Mouse (Mus musculus) megakaryocyte, adult 5-6 weeks (primary cell): ENCODE data around the gene Dach1. TPM values are rescaled to one million over a fixed set of nuclear protein-coding genes. Genes with fewer than 3 reads are reported as not detected.

Experiments used
- ATAC-seq: 2 replicates; pipeline ENCODE4 v1.8.0; 2016; ENCODE audit warnings: mild to moderate bottlenecking, inconsistent platforms; ENCODE audit not compliant: poor library complexity, severe bottlenecking
- total RNA-seq, 2 experiments: library from RNA; stranded (forward) in 1 of 2; stranded (reverse) in 1 of 2; fragments of 153-499, 151-499 nt in 1 of 2; fragments of 221-1000, 200-1000 nt in 1 of 2; gene quantifications; 2 replicates each; pipeline versions ENCODE4 v1.2.3 to v1.2.4; 2015 to 2017

Gene Dach1
- total RNA-seq, 2 experiments from 2014 or later, result 4.1 to 7.2 TPM

DNA sequence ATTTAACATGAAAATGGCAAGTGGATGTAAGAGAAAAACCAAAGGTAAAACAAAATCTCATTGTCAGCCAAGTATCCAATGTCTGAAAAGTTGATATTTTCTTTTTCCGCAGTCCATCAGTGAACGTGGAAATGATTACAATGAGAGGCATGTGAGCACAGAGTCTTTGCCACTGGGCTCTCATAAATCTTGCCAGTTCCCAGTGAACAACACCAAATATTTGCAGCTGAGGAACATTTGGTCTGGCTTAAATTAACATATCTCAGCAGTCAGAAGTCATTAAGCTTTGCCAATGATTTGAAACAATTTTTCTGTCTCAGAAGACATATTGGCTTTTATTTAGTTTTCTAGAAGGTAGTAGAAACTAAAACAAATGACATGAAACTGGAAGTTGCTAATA is 298.6 kb downstream of the Dach1 start:
- no peak for ATAC-seq

DNA sequence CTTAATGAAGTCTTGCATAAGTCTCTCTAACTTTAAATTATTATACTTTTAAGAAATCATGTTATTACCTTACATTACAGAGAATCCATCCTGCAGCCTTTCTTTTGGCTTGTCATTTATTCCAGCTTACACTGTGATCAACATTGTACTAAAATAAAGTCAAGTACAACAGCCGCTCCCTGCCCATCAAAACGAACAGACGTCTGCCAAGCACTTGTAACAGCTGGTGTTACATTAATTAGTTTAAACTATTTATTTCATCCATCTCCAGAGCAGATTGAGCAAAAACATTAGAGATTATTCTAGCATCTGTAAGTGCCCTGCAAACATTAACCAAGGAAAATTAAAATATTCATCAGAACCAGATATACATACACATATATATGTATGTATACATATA is 311.2 kb downstream of the Dach1 start:
- no peak for ATAC-seq

DNA sequence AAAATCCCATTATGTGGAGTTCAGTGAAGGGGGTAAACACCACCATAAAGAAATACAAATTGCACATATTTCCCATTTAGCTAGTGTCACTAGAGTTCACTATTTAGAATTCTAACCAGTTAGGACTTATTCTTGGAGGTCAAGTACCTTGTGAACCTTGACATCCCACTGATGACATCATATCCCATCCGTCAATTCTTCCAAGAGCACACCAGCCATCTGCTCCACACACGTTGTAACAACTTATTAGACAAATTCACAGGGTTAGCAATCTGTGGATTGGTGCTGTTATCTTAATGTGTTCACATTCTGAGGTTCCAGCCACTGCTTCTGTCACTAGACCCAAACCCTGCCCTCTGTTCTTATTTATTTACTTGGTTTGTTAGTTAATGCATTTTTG is 312.3 kb downstream of the Dach1 start:
- ATAC-seq, result no peak

DNA sequence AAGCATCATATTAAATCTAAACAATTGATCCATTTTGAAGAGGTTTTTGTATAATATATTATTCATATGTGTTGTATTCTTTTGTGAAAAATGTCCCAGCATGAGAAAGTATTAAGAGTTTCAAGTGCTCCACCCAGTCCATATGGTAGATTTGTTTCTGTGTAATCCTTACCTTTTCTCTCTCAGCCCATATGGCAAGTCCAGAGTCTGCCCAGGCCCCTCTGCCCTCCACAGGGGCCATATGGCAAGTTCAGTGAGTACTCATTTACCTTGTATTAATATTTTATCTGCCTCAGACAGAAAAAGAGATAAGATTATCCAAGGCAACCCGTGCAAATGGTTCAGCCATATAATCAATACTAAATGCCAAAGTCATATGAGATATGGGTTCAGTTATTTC is 314.2 kb downstream of the Dach1 start:
- ATAC-seq, result no peak

DNA sequence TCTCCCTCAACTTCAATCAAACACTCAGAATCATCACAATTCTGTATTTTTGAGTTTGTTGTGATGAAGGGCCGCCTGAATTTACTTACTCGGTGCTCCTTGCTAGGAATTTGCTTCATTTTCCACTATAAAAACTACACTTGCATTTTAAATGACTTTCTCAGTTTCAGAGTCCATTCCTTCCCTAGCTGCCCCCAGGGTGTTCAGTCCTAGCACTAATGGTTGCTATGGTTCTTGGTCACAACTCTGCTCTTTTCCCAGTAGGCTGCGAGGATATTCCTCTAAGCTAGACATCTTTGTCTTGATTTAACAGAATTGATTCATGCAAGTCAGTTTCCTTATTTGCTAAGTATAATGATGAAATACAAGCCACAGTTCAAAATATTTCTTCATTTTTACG is 319.1 kb downstream of the Dach1 start:
- ATAC-seq, result no peak

DNA sequence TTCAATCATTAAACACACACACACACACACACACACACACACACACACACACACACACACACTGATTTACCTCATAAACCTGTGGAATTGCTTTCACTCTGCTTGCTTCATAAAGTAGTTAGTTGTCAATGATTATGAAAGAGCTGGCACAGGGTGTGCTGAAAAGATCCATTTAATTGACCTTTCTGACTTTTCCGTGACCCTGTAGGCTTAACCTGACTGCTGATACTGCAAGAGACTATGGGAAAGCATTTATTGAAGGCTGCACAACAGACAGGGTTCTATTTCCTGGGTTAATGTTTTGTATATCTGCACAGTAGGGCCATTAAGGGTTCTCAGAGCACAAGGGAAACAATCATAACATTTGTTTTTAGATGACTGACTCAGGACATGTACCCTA is 321.9 kb downstream of the Dach1 start:
- no peak for ATAC-seq

DNA sequence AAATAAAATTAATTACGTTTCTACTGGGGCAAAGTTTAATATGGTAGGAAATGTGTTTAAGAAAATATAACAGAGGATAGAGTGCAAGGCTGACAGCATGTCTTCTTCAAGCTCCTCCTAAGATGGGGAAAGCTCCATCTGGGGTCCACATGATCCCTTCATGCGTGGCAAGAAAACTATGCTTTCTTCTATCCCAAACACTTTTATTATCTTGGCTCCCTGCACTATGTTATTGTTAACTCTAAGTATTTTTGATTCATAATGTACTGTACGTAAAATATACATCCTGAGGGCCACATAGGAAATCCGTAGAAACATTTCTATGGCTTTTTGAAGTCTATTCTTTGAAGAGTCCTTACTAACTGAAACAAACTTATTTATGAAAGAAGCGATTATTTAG is 330.3 kb downstream of the Dach1 start:
- ATAC-seq, result no peak

DNA sequence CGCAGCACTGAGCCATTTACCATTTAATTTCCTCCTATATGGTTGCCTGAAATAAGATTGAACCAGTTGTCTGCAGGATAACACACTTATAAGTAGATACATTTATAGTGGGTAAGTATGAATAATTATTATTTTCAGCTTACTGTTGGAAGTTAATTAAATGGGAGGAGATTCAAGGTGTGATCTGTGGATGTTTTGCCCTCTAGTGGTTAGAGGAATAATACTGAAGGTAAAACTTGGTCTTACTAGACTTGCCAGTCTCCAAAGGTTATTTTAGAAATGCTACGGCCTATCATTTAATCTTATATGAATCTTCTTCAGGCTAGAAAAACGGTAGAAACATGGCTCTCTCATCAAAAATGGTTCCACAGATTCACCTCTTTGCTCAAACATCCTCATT is 339.7 kb downstream of the Dach1 start:
- ATAC-seq, result no peak

DNA sequence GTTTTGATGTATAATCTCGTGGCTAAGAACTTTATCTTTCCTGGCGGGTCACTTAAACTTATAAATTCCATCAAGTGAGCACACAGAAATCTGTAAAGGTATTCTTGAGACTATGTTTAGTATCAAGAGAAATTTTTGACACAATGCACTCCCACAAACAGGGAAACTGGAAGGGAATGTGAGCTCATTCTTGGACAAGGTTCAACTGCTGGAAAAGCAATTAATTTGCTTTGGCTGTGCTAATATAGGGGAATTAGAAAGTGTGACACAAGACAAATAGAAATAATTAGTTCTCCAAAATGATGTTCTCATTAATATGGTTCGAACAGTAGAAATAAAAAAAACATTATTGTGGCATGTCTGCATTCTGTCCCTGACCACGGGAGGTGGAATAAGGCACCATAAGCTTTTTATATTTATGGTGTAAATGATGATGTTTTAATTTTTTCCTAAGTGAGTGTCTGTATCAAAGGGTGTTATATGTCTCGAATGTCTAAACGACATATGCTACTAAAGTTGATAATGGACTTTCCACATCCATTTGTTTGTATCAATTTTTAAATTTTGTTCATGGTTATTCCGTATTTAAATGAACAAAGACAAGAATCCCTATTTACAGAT is 354.9 kb downstream of the Dach1 start:
- no peak for ATAC-seq

DNA sequence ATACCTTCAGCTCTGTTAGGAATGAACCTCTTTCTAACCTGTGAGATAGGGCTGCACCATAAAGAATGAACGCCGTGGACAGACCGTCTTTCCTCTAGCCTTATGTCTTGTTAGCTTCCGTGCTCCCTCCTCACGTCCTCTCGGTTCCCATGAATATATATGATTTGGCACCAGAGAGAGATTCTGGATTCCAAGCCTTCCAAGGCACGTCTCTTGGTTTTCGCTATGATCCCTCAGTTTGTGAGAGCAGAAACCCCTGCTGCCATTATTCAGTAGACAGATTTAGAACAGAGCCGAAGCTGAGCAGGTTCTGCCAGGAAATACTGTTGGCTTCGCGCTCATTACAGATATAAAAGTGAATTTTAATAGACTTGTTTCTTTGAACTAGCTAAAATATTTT is 356.0 kb downstream of the Dach1 start:
- no peak for ATAC-seq

DNA sequence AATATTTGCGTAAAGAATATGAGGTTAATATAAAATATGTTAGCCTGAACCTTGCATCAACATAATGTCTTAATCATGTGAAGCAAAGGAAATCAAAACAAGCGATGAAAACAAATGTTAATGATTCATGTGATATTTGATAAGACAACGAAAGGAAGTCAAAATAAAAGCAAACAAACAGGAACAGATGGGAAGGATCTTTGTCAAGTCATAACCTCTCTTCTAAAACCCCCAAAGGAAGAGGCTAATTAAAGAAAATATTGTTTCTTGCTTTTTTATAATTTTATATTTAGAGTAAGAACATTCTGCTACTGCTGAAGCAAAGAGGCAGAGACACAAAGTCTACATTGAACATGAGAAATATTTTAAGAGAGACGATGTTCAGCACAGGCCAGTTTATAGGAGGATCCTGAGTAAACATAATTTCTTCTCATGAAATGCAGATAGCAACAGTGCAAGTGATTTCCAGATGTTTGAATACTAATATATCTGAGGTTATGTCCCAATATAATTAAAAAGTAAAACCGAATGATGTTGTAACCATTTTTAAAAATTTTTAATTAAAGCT is 374.1 kb downstream of the Dach1 start:
- ATAC-seq, result no peak

DNA sequence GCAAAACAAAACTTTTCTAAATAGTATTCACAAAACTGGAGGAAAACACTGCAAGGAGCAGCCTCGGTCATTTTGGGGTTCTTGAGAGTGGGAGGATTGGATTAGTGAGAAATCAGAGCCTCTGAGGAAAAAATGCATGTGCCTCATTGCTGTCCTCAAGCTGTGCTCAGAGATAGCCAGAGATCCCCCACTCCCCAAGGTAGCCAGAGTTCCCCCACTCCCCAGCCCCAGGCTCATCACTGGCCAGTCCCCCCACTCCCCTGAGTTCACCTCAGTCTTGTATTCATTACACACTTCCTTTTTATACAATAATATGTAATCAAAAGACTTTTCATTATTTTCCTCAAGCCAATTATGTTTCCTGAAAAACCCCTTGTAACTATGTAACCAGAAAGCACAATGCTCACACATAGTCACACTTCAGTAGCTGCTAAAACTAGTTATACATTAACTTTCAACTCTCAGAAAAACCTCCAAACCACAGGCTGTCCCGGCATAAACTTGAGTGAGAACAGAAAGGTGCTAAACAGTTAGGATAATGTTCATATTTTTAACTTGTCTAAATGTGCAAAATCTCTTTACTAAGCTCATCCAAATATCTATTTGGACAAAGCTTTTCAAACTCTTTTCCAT is 395.3 kb downstream of the Dach1 start:
- no peak for ATAC-seq

DNA sequence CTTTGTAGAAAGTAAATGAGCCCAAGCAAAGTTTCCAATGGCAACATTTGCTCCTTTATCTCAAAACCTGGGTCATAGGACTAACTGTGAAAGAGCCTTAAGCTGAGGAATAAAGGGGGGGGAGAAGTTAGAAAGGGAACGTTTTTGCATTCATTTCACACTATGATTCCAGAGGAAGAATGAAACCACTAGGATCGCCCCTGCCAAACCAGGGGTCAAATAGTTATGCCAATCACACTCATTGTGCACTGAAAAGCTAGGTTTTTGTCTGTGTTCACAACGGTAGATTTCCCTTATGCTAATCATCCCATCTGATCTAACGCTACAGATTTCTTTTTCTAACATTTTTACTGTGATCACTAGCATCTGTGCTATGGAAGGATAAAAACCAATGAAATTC is 415.2 kb downstream of the Dach1 start:
- no peak for ATAC-seq

DNA sequence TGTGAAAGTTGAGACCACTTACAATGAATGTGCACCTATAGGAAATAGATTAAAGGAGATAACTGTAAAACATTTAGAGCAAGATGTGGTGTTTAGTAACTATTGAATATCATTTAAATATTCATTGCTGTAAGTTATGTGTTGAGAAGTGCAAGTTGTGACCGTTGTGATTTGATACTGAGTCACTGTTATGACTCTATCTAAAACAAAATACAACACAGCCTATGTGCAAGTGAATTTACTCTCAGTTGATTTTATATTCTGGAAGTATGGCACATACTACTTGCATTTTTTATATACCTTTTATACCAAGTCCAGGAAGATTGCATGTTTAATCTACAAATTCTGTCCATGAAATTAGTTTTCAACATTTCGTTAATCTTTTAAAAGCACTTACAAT is 415.6 kb downstream of the Dach1 start:
- no peak for ATAC-seq

DNA sequence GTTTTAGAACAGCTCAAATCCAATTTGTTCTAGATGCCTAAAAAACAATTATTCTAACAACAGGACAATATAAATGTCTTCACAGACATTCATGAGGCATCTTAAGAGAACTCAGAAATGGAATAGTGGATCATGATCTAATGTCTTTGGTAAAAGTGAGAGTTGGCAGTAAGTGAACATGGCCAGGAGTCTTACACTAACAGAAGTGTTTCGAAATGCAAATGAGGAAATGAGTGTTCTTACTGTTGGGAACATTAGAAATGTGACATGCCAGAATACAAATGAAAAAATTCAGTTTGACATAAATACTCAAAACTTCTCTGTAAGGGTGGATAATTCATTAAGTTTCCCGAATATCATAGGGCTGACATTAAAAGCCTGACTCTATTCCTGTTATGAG is 426.3 kb downstream of the Dach1 start:
- ATAC-seq, result no peak

DNA sequence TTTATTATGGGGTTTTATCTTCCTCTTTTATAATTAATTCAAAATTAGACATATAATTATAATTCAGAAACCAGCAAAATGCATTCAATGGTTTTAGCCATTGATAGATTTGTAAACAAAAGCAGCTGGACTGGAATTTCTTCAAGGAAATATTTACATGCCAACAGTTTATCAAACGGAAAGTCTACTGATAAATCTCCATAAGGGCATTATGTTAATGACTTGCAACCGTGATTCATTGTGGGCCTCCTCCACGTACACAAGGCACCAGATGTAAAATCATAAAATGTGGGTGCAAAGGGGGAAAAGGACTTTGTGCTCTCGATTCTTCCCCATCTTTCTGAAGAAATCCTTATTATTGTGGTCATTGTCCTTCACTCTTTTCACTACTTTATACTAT is 426.8 kb downstream of the Dach1 start:
- no peak for ATAC-seq
